Mouse (Mus musculus) 3T3-L1 (cell line): ENCODE results near the gene Pet117.

Source experiments
- DNase-seq: peaks from one replicate; pipeline ENCODE4 v3.0.0-alpha.2; 2015; ENCODE audit warnings: low read depth, low spot score

The Pet117 gene

GRCm38 (mm10) chr2:144381741-144382140 lies 12.9 kb downstream of the Pet117 start:
- DNase-seq, result no peak

GRCm38 (mm10) chr2:144382624-144383138 lies 13.9 kb downstream of the Pet117 start:
- no peak for DNase-seq

DNA sequence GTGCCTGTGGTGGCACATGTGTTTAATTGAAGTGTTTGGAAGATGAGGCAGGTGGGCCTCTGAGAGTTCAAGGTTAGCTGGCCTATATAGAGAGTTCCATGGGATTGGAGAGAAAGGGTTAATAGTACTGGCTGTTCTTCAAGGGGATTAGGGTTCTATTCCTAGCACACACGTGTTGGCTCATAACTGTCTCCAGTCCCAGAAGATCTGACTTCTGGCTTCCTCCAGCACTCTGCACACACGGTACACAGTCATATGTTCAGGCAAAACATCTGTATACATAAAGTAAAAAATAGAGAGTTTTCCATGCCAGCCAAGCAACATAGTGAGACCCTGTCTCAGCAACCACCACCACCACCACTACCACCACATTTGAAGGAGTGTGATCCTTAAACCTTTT lies 17.5 kb downstream of the Pet117 start:
- no peak for DNase-seq

DNA sequence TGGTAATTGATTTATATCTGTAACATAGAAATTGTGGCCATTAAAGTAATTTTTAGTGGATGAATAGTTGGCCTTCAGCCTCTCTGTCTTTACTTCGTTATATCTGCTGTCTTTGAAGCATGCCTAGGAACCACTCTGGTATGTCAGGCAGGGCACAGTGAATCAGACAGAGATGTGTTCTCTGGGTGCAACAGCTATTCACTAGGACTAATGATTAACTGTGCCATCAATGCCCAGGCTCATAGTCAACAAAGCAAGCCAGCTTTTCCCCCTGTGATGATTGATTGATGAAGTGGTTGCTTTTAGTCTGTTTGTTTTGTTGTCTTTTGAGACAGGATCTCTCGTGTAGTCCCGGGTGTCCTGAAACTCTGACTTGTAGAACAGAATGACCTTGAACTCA lies 19.6 kb downstream of the Pet117 start:
- no peak for DNase-seq

DNA sequence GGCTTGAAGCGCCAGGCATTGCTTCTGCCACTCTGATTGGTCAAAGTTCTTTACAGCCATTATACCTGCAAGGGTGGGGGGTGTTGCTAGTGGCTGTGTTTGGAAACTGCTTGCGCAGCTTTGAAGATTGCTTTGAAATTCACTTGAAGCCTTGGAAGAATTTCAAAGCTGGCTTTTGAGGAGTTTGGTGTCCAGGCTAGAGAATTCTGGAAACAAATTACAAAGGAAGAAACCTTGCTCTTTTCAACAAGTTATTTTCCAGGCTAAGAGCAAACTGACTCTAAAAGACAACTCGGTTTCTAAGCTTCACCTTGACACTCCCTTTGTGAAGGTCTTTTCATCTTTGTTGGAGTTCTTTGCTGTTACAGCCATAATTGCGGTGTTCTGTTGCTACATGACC lies 30.7 kb downstream of the Pet117 start:
- DNase-seq, result no peak

DNA sequence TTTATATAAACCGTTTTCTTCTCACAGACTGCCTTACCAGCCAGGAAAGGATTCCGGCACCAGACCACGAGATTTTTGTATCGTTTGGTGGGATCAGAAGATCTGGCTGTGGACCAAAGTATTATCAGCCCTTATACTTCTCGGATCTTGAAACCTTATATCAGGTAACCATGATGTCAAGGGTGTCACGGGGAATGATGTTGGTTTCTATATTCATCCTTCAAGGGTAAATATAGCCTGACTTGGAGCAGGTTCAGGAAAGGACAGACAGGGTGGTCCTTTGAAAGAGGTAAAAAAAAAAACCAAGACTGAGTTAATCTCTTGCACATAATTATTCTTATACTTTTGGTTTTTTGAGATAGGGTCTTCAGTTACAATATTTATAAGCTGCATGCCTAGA lies 31.9 kb downstream of the Pet117 start:
- no peak for DNase-seq

GRCm38 (mm10) chr2:144409037-144409436 lies 40.2 kb downstream of the Pet117 start:
- no peak for DNase-seq

GRCm38 (mm10) chr2:144410603-144411002 lies 41.8 kb downstream of the Pet117 start:
- DNase-seq, result no peak

DNA sequence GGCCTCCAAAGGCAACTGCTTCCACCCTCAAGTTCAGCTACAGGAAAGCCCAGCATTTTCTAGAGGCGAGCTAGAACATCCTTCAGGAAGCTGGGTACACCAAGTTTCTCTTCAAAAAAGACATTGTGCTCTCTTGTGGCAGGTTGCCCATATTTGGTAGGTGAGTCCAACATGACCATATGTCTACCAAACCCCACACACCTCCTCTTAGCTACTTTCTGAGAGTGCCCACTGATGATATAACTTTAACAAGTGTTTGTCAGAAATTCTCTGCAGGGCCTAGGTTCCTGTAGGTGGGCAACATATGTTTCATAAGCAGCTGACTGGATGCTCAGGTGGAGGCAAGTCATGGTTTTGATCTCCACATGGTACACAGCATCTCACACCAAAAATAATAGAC lies 45.9 kb downstream of the Pet117 start:
- no peak for DNase-seq

GRCm38 (mm10) chr2:144416859-144417258 lies 48.1 kb downstream of the Pet117 start:
- DNase-seq, result no peak

DNA sequence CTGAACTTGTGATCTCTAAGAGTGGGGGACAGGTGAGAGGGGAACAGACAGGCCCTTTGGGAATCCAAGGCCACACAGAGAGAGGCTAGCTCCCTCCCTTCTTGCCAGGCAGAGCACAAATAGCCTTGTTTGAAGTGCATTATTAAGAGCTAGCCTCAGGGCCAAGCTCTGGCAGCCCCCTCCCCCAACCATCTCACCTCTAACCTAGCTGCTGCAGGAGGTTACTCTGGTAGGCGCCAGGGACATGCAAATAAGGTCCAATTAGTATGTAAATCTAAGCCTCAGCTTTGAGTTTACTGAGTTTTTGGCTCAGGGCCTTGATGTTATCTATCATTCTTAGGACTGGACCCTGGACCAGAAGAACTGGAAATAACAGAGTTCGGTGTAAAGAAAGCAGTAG lies 49.3 kb downstream of the Pet117 start:
- no peak for DNase-seq

- no peak for DNase-seq
Measured at GRCm38 (mm10) chr2:144422094-144422675, 53.4 kb downstream of the Pet117 start.
